Comparison of ENCODE assay signal across 8 mouse cellular contexts in the genomic region with DNA sequence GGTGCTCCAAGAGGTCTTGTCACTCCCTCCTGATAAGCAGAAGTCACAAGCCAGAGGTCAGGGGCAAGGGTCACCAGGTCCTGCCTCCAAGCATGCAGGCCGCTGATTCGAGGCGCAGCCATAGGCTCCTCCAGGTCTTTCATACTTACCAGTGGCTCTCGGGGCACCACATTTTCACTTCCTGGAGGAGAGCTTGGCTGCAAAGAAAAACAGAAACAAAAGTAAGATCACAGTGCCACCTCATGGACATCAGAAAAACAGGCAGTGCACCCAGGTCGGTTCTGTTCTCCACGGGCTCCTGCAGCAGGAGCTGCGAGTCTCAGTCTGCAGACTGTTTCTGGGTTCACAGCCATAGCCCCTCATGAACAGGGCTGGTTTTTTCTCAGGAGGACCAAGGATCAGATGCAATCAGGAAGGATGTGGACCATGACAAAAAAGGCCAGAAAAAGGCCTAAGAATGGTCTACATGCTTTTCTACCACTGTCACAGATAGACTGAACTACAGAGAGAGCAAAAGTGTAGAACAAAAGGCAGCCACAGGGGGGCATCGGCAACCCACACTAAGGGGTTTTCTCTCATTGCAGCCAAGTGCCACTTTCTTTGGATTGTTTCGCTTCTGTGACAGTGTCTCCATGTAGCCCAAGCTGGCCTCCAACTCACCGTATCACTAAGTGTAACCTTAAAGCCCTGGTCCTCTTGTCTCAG. TPM values are rescaled to one million over a fixed set of nuclear protein-coding genes. Genes with fewer than 3 reads are reported as not detected.
DNase-seq lines count a peak whose midpoint lies in the region; ATAC-seq lines count a peak whose summit lies in the region.

No protein-coding gene starts in this region.

- no peaks in the 10 kb centered on the region for H3K27me3 ChIP-seq in hindbrain, embryonic 13.5 days

- no peak overlapping the region for H3K27ac ChIP-seq in hindbrain, embryonic 13.5 days

- H3K4me2 ChIP-seq in hindbrain, embryonic 13.5 days: no peak overlapping the region

- H3K4me1 ChIP-seq in hindbrain, embryonic 13.5 days (replicated peaks): peaks cover 17% of the 10 kb centered on the region; the same call in 1 of the 2 replicates

- no peaks in the 10 kb centered on the region for H3K9me3 ChIP-seq in hindbrain, embryonic 13.5 days

- peak; percentile 70 for ATAC-seq in hindbrain, embryonic 13.5 days (ENCODE audit: low FRiP score)

- H3K9ac ChIP-seq in hindbrain, embryonic 13.5 days: no peak overlapping the region

- peaks cover 26% of the 10 kb centered on the region for H3K36me3 ChIP-seq in hindbrain, embryonic 13.5 days

- H3K4me3 ChIP-seq in hindbrain, embryonic 13.5 days: no peak overlapping the region

- DNase-seq in MN1 (ENCODE audit: low spot score): peak; percentile 78
- peak; percentile 72 for DNase-seq in cerebellum, adult 9-10 months
- peak; percentile 57 to 66 for DNase-seq in frontal cortex, postnatal 14 days (ENCODE audit: low spot score in 2 of 2)
- DNase-seq in layer of hippocampus, postnatal 14 days (ENCODE audit: low spot score in 2 of 2): peak; percentile 77 to 82
- peak; percentile 87 for DNase-seq in lung, postnatal 10 days
- DNase-seq in retina, adult 2 months (ENCODE audit: low read depth, low spot score): peak; percentile 50
- peak; percentile 80 for DNase-seq in thymus, postnatal 14 days

- 31% methylated on average over 10 of the region's 10 CpGs for WGBS in hindbrain, embryonic 13.5 days

RNA-seq across cellular contexts. Expression of a gene that starts 23.7 kb away (rescaled TPM):
- 52.6 and 57.7 TPM in 2 replicates for polyA plus RNA-seq in hindbrain, embryonic 13.5 days (2015; fragmentation: Nextera tagmentation; extraction: Ambion mirVana)
- 10 to 100 TPM; 35.8 to 37.7 TPM for total RNA-seq in layer of hippocampus, postnatal 14 days (2021)

RNA-seq across cellular contexts. Expression of a gene that starts 27.9 kb away (rescaled TPM):
- 27.0 and 29.1 TPM in 2 replicates for polyA plus RNA-seq in hindbrain, embryonic 13.5 days (2015; fragmentation: Nextera tagmentation; extraction: Ambion mirVana)
- total RNA-seq in layer of hippocampus, postnatal 14 days (2021): 10 to 100 TPM; 46.5 to 50.6 TPM

RNA-seq across cellular contexts. Expression of a gene that starts 50.5 kb away (rescaled TPM):
- 0.35 and 0.41 TPM in 2 replicates for polyA plus RNA-seq in hindbrain, embryonic 13.5 days (2015; fragmentation: Nextera tagmentation; extraction: Ambion mirVana)
- total RNA-seq in layer of hippocampus, postnatal 14 days (2021): 10 to 100 TPM; 11.3 to 13.9 TPM
